Mouse (Mus musculus) liver, embryonic 14.5 days (tissue): Measurements from ENCODE around the gene Ankrd33b. TPM values are rescaled to one million over a fixed set of nuclear protein-coding genes. Genes with fewer than 3 reads are reported as not detected.

Experiments used
- ATAC-seq: fragments of 200-750 bp; cut with Nextera tagmentation; 2 replicates; pipeline ENCODE4 v1.8.0; 2017; ENCODE audit warnings: moderate number of reproducible peaks, mild to moderate bottlenecking, moderate library complexity; ENCODE audit not compliant: insufficient read depth
- DNase-seq, 3 experiments: peaks; one replicate each; pipeline ENCODE4 v3.0.0-alpha.2; 2012 to 2013; ENCODE audit warnings: low read depth in 3 of 3, low spot score in 3 of 3
- H3K27ac ChIP-seq: fragments of 300-500 bp; sonication (generic); 2 replicates; pipeline ENCODE4 v1.5.1; 2014; ENCODE audit warnings: moderate library complexity, mild to moderate bottlenecking, control low read depth, inconsistent platforms
- H3K27me3 ChIP-seq: fragments of 300-500 bp; sonication (generic); 2 replicates; pipeline ENCODE4 v1.6.1; 2014; ENCODE audit warnings: mild to moderate bottlenecking, low read length, moderate library complexity; ENCODE audit not compliant: control insufficient read depth, insufficient read depth
- H3K36me3 ChIP-seq: fragments of 300-500 bp; sonication (generic); replicated peaks from 2 replicates; pipeline ENCODE4 v1.6.1; 2014; ENCODE audit warnings: low read depth; ENCODE audit not compliant: control insufficient read depth, insufficient read depth
- H3K4me1 ChIP-seq, 2 experiments: fragments of 200-500 bp in 1 of 2; fragments of 300-500 bp in 1 of 2; sonication (generic) in 1 of 2; replicated peaks; 2 replicates each; pipeline ENCODE4 v1.6.1; 2012 to 2014; ENCODE audit warnings: antibody characterized with exemption in 1 of 2, inconsistent platforms in 1 of 2, low read length in 1 of 2; ENCODE audit not compliant: control insufficient read depth in 2 of 2, insufficient read depth in 2 of 2
- H3K4me2 ChIP-seq: fragments of 300-500 bp; sonication (generic); 2 replicates; pipeline ENCODE4 v1.6.1; 2014; ENCODE audit warnings: low read depth, mild to moderate bottlenecking, control low read depth, moderate library complexity
- H3K4me3 ChIP-seq, 2 experiments: fragments of 200-500 bp in 1 of 2; fragments of 300-500 bp in 1 of 2; sonication (generic) in 1 of 2; 2 replicates each; pipeline ENCODE4 v1.5.1; 2012 to 2014; ENCODE audit warnings: low read depth in 2 of 2, low read length in 2 of 2, mild to moderate bottlenecking in 2 of 2, control low read depth in 1 of 2, inconsistent platforms in 1 of 2, moderate library complexity in 1 of 2; ENCODE audit not compliant: insufficient read depth in 1 of 2
- H3K9ac ChIP-seq: fragments of 300-500 bp; sonication (generic); replicated peaks from 2 replicates; pipeline ENCODE4 v1.6.1; 2014; ENCODE audit warnings: mild to moderate bottlenecking, control low read depth, moderate library complexity
- H3K9me3 ChIP-seq: fragments of 300-500 bp; sonication (generic); 2 replicates; pipeline ENCODE4 v1.6.1; 2016; ENCODE audit warnings: low read length, mixed read lengths; ENCODE audit not compliant: control insufficient read depth
- CTCF ChIP-seq: IDR thresholded peaks from 2 replicates; pipeline ENCODE4 v1.5.1; 2016; ENCODE audit warnings: antibody characterized with exemption, low read depth, control low read depth
- EP300 ChIP-seq: IDR thresholded peaks from 2 replicates; pipeline ENCODE4 v1.6.1; 2016; ENCODE audit warnings: antibody characterized with exemption, low read depth
- WGBS: fragments of 180-500 bp; shearing (Covaris S2); extraction: QIAGEN DNeasy Blood & Tissue Kit; methylation state at CpG from one replicate; pipeline ENCODE4 v1.1.7; 2014; ENCODE audit not compliant: insufficient replicate concordance; 5-methylcytosine and 5-hydroxymethylcytosine counted together
- polyA plus RNA-seq, 2 experiments: library from polyadenylated mRNA; depleted of rRNA in 1 of 2; stranded (reverse) in 1 of 2; unstranded in 1 of 2; fragments of >200 nt; fragmentation: Nextera tagmentation in 1 of 2; extraction: Ambion mirVana in 1 of 2; gene quantifications; 2 replicates each; pipeline versions ENCODE4 v1.2.1 to v1.2.3; 2012 to 2014

Gene Ankrd33b
- polyA plus RNA-seq, 2 experiments, result 0.19 to 0.27 TPM

GRCm38 (mm10) chr15:31349810-31350341, 17.6 kb downstream of the Ankrd33b start:
- Histone ChIP-seq H3K36me3 (no peaks in the 10 kb centered on the region), H3K4me3 (no peak overlapping the region), H3K4me1 (0 out of 4 replicates have a peak, but pooled peaks cover 0 to 3% of the 10 kb centered on the region in 2 experiments), H3K4me2 (no peak overlapping the region), H3K9me3 (no peaks in the 10 kb centered on the region), H3K27me3 (no peaks in the 10 kb centered on the region), H3K27ac (no peak overlapping the region), H3K9ac (no peak overlapping the region)
- 13% methylated on average over 7 of the region's 7 CpGs for WGBS
- DNase-seq (no peak), ATAC-seq (no peak; the same call in 1 of the 2 replicates)
- no peak for TF ChIP-seq CTCF
- TF ChIP-seq EP300, result no peak

DNA sequence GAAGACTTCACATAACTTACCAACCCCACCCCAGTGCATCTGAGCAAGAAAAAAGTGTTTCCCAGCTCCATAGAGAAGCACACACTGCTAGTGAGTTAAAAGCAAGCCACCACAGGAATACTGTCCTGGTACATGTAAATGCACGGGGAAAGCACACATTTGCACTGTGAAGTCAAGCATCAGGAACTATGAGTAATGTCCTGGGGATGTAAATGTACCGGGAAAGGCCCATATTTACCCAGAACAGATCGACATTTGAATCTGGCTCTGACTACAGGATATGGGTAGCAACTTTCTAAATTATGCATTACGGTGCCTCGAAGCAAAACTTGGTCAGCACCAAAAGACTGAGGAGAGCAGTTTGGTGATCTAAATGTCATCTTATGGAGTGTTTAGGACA, 18.5 kb downstream of the Ankrd33b start:
- Histone ChIP-seq H3K9ac (no peak overlapping the region), H3K9me3 (no peaks in the 10 kb centered on the region), H3K36me3 (no peaks in the 10 kb centered on the region), H3K27me3 (no peaks in the 10 kb centered on the region), H3K4me1 (0 out of 4 replicates have a peak, but pooled peaks cover 0 to 3% of the 10 kb centered on the region in 2 experiments), H3K4me3 (no peak overlapping the region), H3K27ac (no peak overlapping the region), H3K4me2 (no peak overlapping the region)
- ATAC-seq (no peak), DNase-seq (no peak)
- 71% methylated on average over 5 of the region's 5 CpGs for WGBS
- TF ChIP-seq EP300 (no peak), CTCF (no peak)

DNA sequence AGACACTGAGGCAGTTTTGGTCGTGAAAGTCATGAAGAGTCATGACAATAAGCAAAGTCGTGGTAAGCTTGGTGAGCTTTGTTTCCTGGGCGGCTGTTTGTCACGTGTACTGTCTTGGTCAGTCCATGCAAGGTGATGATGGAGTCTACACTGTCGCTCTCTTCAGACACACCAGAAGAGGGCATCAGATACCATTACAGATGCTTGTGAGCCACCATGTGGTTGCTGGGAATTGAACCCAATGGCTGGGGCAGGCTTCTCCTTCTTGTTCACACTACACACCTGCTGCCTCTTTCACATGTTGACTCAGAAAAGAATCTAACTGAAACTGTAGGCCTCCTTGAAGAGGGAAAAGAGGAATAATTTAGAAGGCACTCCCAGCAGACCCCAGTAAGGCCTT, 19.3 kb downstream of the Ankrd33b start:
- Histone ChIP-seq H3K4me1 (peaks cover 0 to 7% of the 10 kb centered on the region in 2 experiments; a peak in 1 of 4 replicates), H3K4me3 (no peak overlapping the region), H3K9ac (no peak overlapping the region), H3K9me3 (no peaks in the 10 kb centered on the region), H3K4me2 (no peak overlapping the region), H3K27ac (no peak overlapping the region), H3K27me3 (no peaks in the 10 kb centered on the region), H3K36me3 (no peaks in the 10 kb centered on the region)
- DNase-seq (no peak), ATAC-seq (no peak)
- 52% methylated on average over 5 of the region's 5 CpGs for WGBS
- TF ChIP-seq CTCF (no peak), EP300 (no peak)

- TF ChIP-seq EP300 (no peak), CTCF (no peak)
- H3K4me3 ChIP-seq, result no peak overlapping the region
- no peak for ATAC-seq
- no peaks in the 10 kb centered on the region for H3K27me3 ChIP-seq
- H3K27ac ChIP-seq, result no peak overlapping the region
- WGBS, result 54% methylated on average over 2 of the region's 2 CpGs
- H3K9ac ChIP-seq, result no peak overlapping the region
- H3K4me2 ChIP-seq, result no peak overlapping the region
- H3K9me3 ChIP-seq, result no peaks in the 10 kb centered on the region
- peaks cover 0 to 9% of the 10 kb centered on the region in 2 experiments; a peak in 1 of 4 replicates for H3K4me1 ChIP-seq
- H3K36me3 ChIP-seq, result no peaks in the 10 kb centered on the region
- no peak for DNase-seq
Measured at GRCm38 (mm10) chr15:31346508-31346907, 21.0 kb downstream of the Ankrd33b start.

- TF ChIP-seq EP300, result no peak
- no peak for TF ChIP-seq CTCF
- H3K9ac ChIP-seq, result no peak overlapping the region
- DNase-seq (no peak), ATAC-seq (no peak)
- H3K36me3 ChIP-seq, result no peaks in the 10 kb centered on the region
- WGBS, result 50% methylated on average over 9 of the region's 9 CpGs
- H3K4me1 ChIP-seq, result peaks cover 0 to 9% of the 10 kb centered on the region in 2 experiments; a peak in 1 of 4 replicates
- H3K9me3 ChIP-seq, result no peaks in the 10 kb centered on the region
- no peaks in the 10 kb centered on the region for H3K27me3 ChIP-seq
- no peak overlapping the region for H3K4me3 ChIP-seq
- no peak overlapping the region for H3K4me2 ChIP-seq
- H3K27ac ChIP-seq, result no peak overlapping the region
Measured at GRCm38 (mm10) chr15:31345366-31345765, 22.2 kb downstream of the Ankrd33b start.
